Mouse (Mus musculus): Measurements from ENCODE around the gene Itgb3.

- TF ChIP-seq TAL1 (conservative IDR thresholded peaks at IDR 0.05; ENCODE audit: low read depth, low read length): no peak
- TF ChIP-seq CTCF (IDR thresholded peaks at IDR 0.05; ENCODE audit: low read depth, low read length): no peak
- no peak for TF ChIP-seq GATA1 (IDR thresholded peaks at IDR 0.05; ENCODE audit: borderline replicate concordance, low read length)
- no peak for TF ChIP-seq POLR2AphosphoS5 (IDR thresholded peaks at IDR 0.05; ENCODE audit: insufficient replicate concordance, low read depth, low read length)
- TF ChIP-seq GATA2 (IDR thresholded peaks at IDR 0.05; ENCODE audit: borderline replicate concordance, low read depth, low read length): no peak
Measured at GRCm38 (mm10) chr11:104558651-104559403, 49.0 kb upstream of the Itgb3 start.
